Mouse (Mus musculus) forebrain, embryonic 10.5 days (tissue): ENCODE results near the gene Ccdc107. TPM values are rescaled to one million over a fixed set of nuclear protein-coding genes. Genes with fewer than 3 reads are reported as not detected.

Source experiments
- DNase-seq: peaks from one replicate; pipeline ENCODE4 v3.0.0-alpha.2; 2017; ENCODE audit warnings: low spot score; ENCODE audit errors: extremely low spot score
- H3K27ac ChIP-seq: fragments of 300-500 bp; sonication (generic); 2 replicates; pipeline ENCODE4 v1.5.1; 2016; ENCODE audit warnings: mild to moderate bottlenecking
- H3K27me3 ChIP-seq: fragments of 300-500 bp; sonication (generic); 2 replicates; pipeline ENCODE4 v1.6.1; 2016; ENCODE audit warnings: mild to moderate bottlenecking; ENCODE audit not compliant: poor library complexity, severe bottlenecking
- H3K36me3 ChIP-seq: fragments of 300-500 bp; sonication (generic); replicated peaks from 2 replicates; pipeline ENCODE4 v1.6.1; 2016; ENCODE audit warnings: mild to moderate bottlenecking, moderate library complexity
- H3K4me1 ChIP-seq: fragments of 300-500 bp; sonication (generic); 2 replicates; pipeline ENCODE4 v1.6.1; 2016
- H3K4me3 ChIP-seq: fragments of 300-500 bp; sonication (generic); 2 replicates; pipeline ENCODE4 v1.5.1; 2016; ENCODE audit warnings: mild to moderate bottlenecking, moderate library complexity
- H3K9me3 ChIP-seq: fragments of 300-500 bp; sonication (generic); 2 replicates; pipeline ENCODE4 v1.6.1; 2016; ENCODE audit warnings: mild to moderate bottlenecking, moderate library complexity
- WGBS: fragments of 180-500 bp; shearing (Covaris S2); methylation state at CpG from one replicate; pipeline ENCODE4 v1.1.7; 2016; 5-methylcytosine and 5-hydroxymethylcytosine counted together
- polyA plus RNA-seq: library from polyadenylated mRNA; unstranded; fragments of >200 nt; fragmentation: Nextera tagmentation; extraction: Ambion mirVana; gene quantifications from 2 replicates; pipeline ENCODE4 v1.2.1, GENCODE M21; 2016

Gene Ccdc107
- 42.2 and 43.9 TPM in 2 replicates for polyA plus RNA-seq

DNA sequence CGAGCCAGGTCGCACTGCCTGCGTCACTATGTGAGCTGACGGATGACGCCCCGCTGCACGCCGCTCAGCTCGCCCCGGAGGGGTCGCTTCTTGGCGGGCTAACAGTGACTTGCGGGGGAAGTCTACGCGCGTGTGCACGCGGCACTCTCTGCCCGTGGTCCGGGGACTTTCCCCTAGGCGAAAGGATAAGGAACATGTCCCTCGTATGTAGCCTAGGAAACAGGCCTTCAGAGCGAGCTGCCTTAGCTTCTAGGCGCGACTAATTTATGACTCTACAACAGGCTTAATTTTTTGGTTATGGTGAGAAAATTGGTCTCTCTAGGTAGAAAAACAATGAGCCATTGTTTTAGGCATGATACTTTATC is at the start of gene Ccdc107:
Ccdc107 (plus strand) TSS at position 80 of the 365 bp plus-strand sequence.
- Histone ChIP-seq H3K4me1 (peaks cover 34% of the 10 kb centered on the region), H3K36me3 (peaks cover 27% of the 10 kb centered on the region), H3K27ac (peak within 1 kb of the TSS; percentile 91), H3K27me3 (peaks cover 25% of the 10 kb centered on the region), H3K4me3 (peak within 1 kb of the TSS; percentile 71), H3K9me3 (no peaks in the 10 kb centered on the region; the same call in 1 of the 2 replicates)
- under 1% methylated on average over 25 of the region's 25 CpGs for WGBS
- DNase-seq, result peak; percentile 90

DNA sequence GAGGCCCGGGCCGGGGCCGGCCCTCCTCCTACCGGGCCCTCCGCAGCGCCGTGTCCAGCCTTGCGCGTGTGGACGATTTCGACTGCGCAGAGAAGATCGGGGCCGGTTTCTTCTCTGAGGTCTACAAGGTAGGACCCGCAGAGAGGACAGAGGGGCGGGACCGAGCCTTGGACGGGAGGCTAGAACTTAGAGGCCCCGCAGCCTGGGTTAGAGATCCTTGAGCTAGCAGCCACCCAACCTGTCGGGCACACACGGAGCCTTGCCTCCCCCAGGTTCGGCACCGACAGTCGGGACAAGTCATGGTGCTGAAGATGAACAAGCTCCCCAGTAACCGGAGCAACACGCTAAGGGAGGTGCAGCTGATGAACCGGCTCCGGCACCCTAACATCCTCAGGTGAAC is 49.2 kb upstream of the Ccdc107 start:
- H3K4me3 ChIP-seq, result peak overlapping the region; percentile 92
- peak; percentile 42 for DNase-seq
- 1% methylated on average over 28 of the region's 28 CpGs for WGBS

DNA sequence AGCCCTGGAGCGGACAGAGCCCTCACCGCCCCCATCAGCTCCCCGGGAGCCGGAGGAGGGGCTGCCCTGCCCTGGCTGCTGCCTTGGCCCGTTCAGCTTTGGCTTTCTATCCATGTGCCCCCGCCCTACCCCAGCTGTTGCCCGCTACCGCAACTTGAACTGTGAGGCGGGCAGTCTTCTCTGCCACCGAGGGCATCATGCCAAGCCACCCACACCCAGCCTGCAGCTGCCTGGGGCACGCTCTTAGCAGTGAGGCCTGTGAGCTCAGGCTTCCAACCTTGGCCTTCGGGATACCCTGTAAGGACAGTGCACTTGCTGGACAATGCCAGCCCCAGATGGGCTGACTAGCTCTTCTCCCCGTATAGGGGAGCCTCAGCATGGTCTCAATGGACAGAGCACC is 45.4 kb upstream of the Ccdc107 start:
- Histone ChIP-seq H3K4me3 (0 out of 2 replicates have a peak overlapping the region, but pooled peaks have one; percentile 2), H3K36me3 (peaks cover 39% of the 10 kb centered on the region), H3K27me3 (peaks cover 22% of the 10 kb centered on the region), H3K4me1 (peaks cover 21% of the 10 kb centered on the region), H3K27ac (no peak overlapping the region), H3K9me3 (no peaks in the 10 kb centered on the region)
- 90% methylated on average over 13 of the region's 13 CpGs for WGBS
- DNase-seq, result no peak

More for the DNA sequence above, 49.2 kb upstream of the Ccdc107 start:
- Histone ChIP-seq H3K4me1 (peaks cover 27% of the 10 kb centered on the region), H3K36me3 (peaks cover 38% of the 10 kb centered on the region), H3K9me3 (no peaks in the 10 kb centered on the region), H3K27me3 (peaks cover 11% of the 10 kb centered on the region; the same call in 1 of the 2 replicates), H3K27ac (peak overlapping the region; percentile 94)

DNA sequence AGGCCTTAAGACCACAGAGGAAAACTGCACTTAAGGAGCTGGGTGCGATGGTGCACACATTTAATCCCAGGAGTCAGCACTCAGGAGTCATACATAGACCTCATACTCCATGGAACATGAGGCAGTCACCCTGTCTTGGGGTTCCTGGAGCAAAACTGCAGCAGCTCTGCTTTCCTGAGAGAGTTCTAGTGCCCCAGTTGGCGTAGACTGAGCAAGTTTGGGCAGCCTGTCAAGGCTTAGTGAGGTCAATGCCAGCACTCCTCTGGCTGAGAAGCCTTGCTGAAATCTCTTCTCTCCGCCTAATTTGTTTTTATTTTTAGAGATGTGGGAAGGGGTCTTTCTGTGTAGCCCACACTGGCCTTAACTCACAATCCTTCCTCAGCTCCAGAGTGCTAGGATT is 44.1 kb upstream of the Ccdc107 start:
- Histone ChIP-seq H3K27me3 (peaks cover 35% of the 10 kb centered on the region), H3K36me3 (peaks cover 39% of the 10 kb centered on the region), H3K4me1 (peaks cover 22% of the 10 kb centered on the region), H3K27ac (no peak overlapping the region), H3K9me3 (no peaks in the 10 kb centered on the region), H3K4me3 (no peak overlapping the region)
- 82% methylated on average over 3 of the region's 3 CpGs for WGBS
- no peak for DNase-seq

DNA sequence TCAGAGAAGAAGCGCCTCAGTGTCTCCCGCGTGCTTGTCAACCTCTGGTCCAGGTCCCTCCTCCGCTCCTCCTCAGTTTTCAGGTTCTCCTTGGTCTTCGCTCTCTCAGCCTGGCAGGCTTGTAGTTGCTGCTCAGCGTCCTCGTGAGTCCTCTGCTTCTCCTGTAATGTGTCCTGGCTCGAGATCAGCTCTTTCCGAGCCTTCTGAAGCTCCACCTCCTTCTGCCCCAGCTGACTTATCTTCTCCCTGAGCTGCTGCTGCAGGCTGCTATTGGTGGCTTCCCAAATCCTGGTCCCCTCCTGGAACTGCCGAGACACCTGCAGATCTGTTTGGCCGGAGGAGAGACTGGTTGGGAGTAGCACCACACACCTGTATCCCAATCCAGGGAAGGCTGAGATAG is 40.4 kb upstream of the Ccdc107 start:
- Histone ChIP-seq H3K27ac (no peak overlapping the region), H3K27me3 (peaks cover 49% of the 10 kb centered on the region), H3K4me3 (no peak overlapping the region), H3K4me1 (peaks cover 29% of the 10 kb centered on the region), H3K9me3 (no peaks in the 10 kb centered on the region), H3K36me3 (peaks cover 13% of the 10 kb centered on the region)
- WGBS, result 64% methylated on average over 11 of the region's 11 CpGs
- no peak for DNase-seq

DNA sequence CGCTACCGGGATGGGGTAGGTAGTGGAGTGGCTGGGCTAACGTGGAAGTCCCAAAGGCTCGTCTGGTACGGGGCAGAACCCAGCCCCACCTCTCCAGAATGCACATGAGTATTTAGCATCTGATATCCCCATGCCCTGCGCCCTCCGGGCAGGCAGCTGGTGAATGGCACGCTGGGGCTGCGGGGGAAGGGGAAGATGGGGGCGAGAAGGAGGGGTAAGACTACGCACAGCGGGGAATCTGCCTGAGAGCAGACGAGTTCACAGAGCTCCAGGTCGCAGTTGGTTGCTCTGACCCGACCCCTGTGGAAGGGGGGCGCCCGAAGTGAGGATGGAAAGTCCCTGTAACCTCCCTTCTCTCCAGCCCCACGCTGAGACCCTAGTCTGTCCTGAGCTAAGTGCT is 39.3 kb upstream of the Ccdc107 start:
- Histone ChIP-seq H3K4me3 (peak overlapping the region; percentile 42), H3K27ac (peak overlapping the region; percentile 12; the same call in 1 of the 2 replicates), H3K36me3 (peaks cover 2% of the 10 kb centered on the region), H3K27me3 (peaks cover 49% of the 10 kb centered on the region), H3K9me3 (no peaks in the 10 kb centered on the region), H3K4me1 (peaks cover 29% of the 10 kb centered on the region)
- 1% methylated on average over 18 of the region's 18 CpGs for WGBS
- peak; percentile 21 for DNase-seq

DNA sequence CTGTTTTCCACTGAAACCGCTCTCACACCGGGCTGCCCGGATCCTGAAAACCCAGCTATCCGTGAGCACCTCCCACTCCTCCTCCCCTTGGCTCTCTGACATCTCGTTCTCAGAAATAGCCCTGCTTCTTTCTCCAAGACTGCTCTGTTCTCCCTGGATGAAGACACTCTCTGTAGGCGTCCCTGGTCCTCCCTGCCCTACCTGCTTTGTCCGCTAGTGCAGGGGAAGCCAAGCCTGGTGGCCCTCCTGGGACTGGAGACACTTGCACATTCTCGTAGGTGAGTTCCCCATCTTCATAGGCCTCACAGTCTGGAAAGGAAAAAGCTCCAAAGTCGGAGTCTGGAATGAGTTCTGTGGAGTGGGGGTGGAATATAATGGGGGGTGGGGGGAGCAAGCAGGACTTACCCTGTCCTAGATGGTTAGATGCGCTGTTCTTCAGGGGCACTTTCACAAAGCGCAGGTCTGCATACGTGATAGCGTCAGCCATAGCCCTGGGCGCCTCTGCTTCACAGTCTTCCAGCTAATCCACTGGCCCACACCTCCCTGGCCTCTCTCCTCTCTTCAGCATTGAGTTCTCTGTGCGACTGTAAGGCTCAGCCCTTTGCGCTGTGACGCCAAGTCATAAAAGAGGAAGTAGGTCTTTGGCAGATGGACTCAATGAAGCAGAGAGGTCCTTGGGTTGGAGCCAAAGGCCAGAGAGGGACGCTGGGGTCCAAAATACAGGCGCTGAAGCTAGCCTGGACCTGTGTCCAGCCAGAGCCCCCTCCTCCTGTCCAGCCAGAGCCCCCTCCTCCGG is 38.5 kb upstream of the Ccdc107 start, which contains the start of gene Cd72:
Cd72 (minus strand) TSS at position 588 of the 796 bp plus-strand sequence.
- H3K4me3 ChIP-seq, result peak within 1 kb of the TSS; percentile 42
- 36% methylated on average over 20 of the region's 20 CpGs for WGBS
- H3K27ac ChIP-seq, result peak within 1 kb of the TSS; percentile 12; the same call in 1 of the 2 replicates
- H3K36me3 ChIP-seq, result no peaks in the 10 kb centered on the region
- H3K9me3 ChIP-seq, result no peaks in the 10 kb centered on the region
- peaks cover 49% of the 10 kb centered on the region for H3K27me3 ChIP-seq
- DNase-seq, result no peak
- peaks cover 29% of the 10 kb centered on the region for H3K4me1 ChIP-seq

DNA sequence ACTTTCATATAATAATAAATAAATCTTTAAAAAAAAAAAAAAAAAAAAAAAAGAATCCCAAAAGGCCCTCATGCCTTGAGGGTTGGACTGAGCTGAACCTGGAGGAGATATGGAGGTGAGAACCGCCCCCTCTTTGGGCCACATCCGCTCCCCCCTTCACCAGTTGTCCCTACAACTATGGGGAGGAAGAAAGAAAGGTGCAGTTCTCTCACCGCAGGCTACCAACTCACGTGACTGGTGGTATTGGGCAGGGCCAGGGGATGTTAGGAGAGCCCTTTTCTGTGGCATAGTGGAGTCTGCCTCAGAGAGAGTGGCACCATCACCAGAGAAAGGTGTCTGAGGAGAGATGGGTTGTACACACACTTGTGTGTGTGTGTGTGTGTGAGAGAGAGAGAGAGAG is 36.2 kb upstream of the Ccdc107 start:
- no peak overlapping the region for H3K27ac ChIP-seq
- H3K36me3 ChIP-seq, result no peaks in the 10 kb centered on the region
- H3K27me3 ChIP-seq, result peaks cover 46% of the 10 kb centered on the region
- H3K4me3 ChIP-seq, result no peak overlapping the region
- DNase-seq, result no peak
- no peaks in the 10 kb centered on the region for H3K9me3 ChIP-seq
- 25% methylated on average over 4 of the region's 4 CpGs for WGBS
- peaks cover 33% of the 10 kb centered on the region for H3K4me1 ChIP-seq

DNA sequence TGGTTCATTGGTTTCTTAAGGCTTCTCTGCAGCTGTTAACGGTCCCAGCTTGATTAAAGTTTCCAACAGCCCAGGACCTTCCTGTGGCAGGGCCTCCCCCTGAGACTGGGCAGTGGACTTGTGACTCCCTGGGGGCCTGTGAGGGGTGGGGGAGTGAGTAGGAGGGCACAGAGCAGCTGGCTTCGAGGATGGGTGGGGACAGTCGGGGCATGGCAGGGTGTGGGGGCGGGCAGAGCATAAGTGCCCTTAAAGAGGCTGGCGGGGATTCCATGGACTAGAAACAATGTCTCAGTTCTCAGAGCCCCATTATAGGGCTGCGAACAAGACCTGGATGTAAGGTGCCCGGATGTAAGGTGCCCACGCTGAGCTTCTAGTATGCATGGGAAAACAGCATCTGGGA is 35.6 kb upstream of the Ccdc107 start:
- 29% methylated on average over 8 of the region's 8 CpGs for WGBS
- peaks cover 33% of the 10 kb centered on the region for H3K4me1 ChIP-seq
- DNase-seq, result no peak
- no peak overlapping the region for H3K4me3 ChIP-seq
- H3K9me3 ChIP-seq, result no peaks in the 10 kb centered on the region
- 0 out of 2 replicates have a peak overlapping the region, but pooled peaks have one; percentile 44 for H3K27ac ChIP-seq
- H3K27me3 ChIP-seq, result peaks cover 39% of the 10 kb centered on the region
- H3K36me3 ChIP-seq, result no peaks in the 10 kb centered on the region

DNA sequence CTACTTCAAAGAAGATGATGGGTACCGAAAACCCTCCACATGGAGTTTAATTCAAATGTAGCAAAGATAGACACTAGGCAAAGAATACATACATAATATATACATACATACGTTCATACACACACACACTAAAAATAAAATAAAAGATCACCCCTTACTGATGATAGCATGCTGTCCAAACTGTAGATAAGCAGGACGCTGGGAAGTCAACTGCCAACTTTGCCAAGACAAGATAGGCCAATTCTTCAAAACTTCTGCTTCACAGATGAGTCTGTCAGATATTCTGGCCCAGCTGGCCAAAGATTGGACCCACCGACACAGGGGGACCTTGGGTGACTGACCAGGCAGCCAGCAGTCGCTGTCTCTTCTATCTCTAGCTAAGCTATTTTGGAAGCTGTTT is 29.6 kb upstream of the Ccdc107 start:
- Histone ChIP-seq H3K4me1 (peaks cover 4% of the 10 kb centered on the region), H3K27ac (no peak overlapping the region), H3K27me3 (no peaks in the 10 kb centered on the region), H3K9me3 (no peaks in the 10 kb centered on the region), H3K4me3 (no peak overlapping the region), H3K36me3 (no peaks in the 10 kb centered on the region)
- WGBS, result 90% methylated on average over 5 of the region's 5 CpGs
- no peak for DNase-seq

DNA sequence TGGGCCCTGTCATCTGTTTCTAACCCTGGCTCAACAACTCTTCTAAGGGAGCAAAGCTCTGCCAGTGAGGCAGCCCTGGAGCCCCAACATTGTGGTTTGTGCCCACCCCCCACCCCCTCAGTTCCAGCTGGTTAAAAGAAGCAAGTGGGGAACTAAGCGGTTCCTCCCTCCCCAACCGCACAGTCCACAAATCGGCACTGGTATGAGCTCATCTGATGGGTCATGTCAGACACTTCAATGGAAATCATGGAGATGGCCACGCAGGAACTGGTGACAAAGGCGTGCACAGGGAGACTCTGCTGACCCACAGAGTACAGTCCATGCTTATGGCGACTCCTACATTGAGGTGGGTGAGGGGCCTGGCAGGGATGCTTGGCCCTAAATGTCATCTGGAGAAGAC is 26.8 kb upstream of the Ccdc107 start:
- DNase-seq, result no peak
- WGBS, result 86% methylated on average over 6 of the region's 6 CpGs

DNA sequence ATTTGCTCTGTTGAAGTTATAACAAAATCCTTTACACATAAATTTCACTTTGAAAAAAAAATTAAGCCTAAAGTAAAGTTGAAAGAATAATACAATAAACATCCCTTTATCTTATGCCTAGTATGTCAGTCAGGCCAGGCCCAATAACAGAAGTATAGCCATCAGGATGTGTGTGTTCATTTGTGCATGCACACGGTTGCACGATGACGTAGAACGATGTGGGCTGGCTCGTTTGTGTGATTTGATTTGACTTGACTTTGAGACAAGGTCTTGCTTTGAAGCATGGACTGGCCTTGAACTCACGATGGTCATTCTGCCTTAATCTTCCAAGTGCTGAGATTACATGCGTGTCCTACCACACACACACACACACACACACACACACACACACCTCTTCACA is 25.8 kb upstream of the Ccdc107 start:
- WGBS, result 92% methylated on average over 7 of the region's 7 CpGs
- no peak overlapping the region for H3K4me3 ChIP-seq
- no peaks in the 10 kb centered on the region for H3K9me3 ChIP-seq
- no peak overlapping the region for H3K27ac ChIP-seq
- no peaks in the 10 kb centered on the region for H3K27me3 ChIP-seq
- no peak for DNase-seq
- H3K36me3 ChIP-seq, result no peaks in the 10 kb centered on the region
- no peaks in the 10 kb centered on the region for H3K4me1 ChIP-seq

More for the DNA sequence above, 26.8 kb upstream of the Ccdc107 start:
- Histone ChIP-seq H3K36me3 (no peaks in the 10 kb centered on the region), H3K4me1 (no peaks in the 10 kb centered on the region), H3K9me3 (no peaks in the 10 kb centered on the region), H3K27ac (no peak overlapping the region), H3K27me3 (no peaks in the 10 kb centered on the region), H3K4me3 (no peak overlapping the region)

DNA sequence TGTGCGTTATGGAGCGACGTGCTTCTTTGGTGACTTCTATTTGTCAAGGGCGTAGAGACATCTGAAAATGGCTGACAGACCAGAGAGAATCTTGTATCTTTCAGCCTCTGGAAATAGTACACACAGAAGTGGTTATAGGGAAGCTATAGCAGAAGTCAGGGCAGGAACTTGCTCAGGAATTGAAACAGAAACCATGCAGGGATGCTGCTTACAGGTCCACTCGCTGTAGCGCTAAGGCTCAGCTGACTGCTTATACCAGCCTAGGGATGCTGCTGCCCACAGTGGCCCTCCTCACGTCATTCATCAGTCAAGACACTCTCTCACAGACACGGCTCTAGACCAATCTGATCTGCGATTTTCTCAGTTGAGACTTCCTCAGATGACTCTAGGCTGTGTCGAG is 22.4 kb upstream of the Ccdc107 start:
- no peaks in the 10 kb centered on the region for H3K9me3 ChIP-seq
- H3K4me1 ChIP-seq, result no peaks in the 10 kb centered on the region
- H3K4me3 ChIP-seq, result no peak overlapping the region
- 92% methylated on average over 10 of the region's 10 CpGs for WGBS
- DNase-seq, result no peak
- H3K36me3 ChIP-seq, result no peaks in the 10 kb centered on the region
- no peaks in the 10 kb centered on the region; the same call in 1 of the 2 replicates for H3K27me3 ChIP-seq
- no peak overlapping the region for H3K27ac ChIP-seq
